Mouse (Mus musculus): ENCODE data around the gene Rit1.
"Not testable (repeated sequence)": the region's sequence is repeated elsewhere in the genome, so short reads cannot be mapped to it uniquely, and the experiment has no call there.

DNA sequence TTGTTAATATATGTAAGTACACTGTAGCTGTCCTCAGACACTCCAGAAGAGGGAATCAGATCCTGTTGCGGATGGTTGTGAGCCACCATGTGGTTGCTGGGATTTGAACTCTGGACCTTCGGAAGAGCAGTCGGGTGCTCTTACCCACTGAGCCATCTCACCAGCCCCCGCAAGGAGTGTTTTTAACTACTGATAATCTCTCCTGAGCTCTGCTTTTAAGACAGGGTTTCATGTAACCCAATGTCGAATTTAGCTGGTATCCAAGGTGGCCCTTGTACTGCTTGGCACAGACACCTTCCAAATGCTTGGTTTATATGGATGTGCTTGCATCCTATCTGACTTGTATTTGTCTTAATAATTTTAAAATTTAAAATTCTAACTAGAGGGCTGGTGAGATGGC lies 922 bp upstream of the Rit1 start:
- TF ChIP-seq EP300, CTCF (IDR thresholded peaks at IDR 0.05): not testable (repeated sequence)
